Mouse (Mus musculus) liver, embryonic 12.5 days (tissue): ENCODE measurements around the gene Cdc42bpb. TPM values are rescaled to one million over a fixed set of nuclear protein-coding genes. Genes with fewer than 3 reads are reported as not detected.
A peak's percentile ranks its signal among the peaks of the same experiment; 100 is the strongest.

Experiments used
- ATAC-seq: fragments of 200-750 bp; cut with Nextera tagmentation; 2 replicates; pipeline ENCODE4 v1.8.0; 2017; ENCODE audit warnings: moderate number of reproducible peaks, mild to moderate bottlenecking, moderate library complexity
- H3K27ac ChIP-seq: fragments of 300-500 bp; sonication (generic); 2 replicates; pipeline ENCODE4 v1.5.1; 2016; ENCODE audit warnings: mild to moderate bottlenecking
- H3K27me3 ChIP-seq: fragments of 300-500 bp; sonication (generic); replicated peaks from 2 replicates; pipeline ENCODE4 v1.6.1; 2016; ENCODE audit warnings: mild to moderate bottlenecking, moderate library complexity
- H3K36me3 ChIP-seq: fragments of 300-500 bp; sonication (generic); 2 replicates; pipeline ENCODE4 v1.6.1; 2016; ENCODE audit warnings: mild to moderate bottlenecking, moderate library complexity
- H3K4me1 ChIP-seq: fragments of 300-500 bp; sonication (generic); 2 replicates; pipeline ENCODE4 v1.6.1; 2016
- H3K4me2 ChIP-seq: fragments of 300-500 bp; sonication (generic); 2 replicates; pipeline ENCODE4 v1.6.1; 2016; ENCODE audit warnings: mild to moderate bottlenecking, moderate library complexity
- H3K4me3 ChIP-seq: fragments of 300-500 bp; sonication (generic); 2 replicates; pipeline ENCODE4 v1.5.1; 2016; ENCODE audit warnings: mild to moderate bottlenecking, moderate library complexity
- H3K9ac ChIP-seq: fragments of 300-500 bp; sonication (generic); 2 replicates; pipeline ENCODE4 v1.6.1; 2016; ENCODE audit warnings: mild to moderate bottlenecking, moderate library complexity
- H3K9me3 ChIP-seq: fragments of 300-500 bp; sonication (generic); replicated peaks from 2 replicates; pipeline ENCODE4 v1.6.1; 2016; ENCODE audit warnings: mild to moderate bottlenecking, moderate library complexity
- WGBS: fragments of 180-500 bp; shearing (Covaris S2); methylation state at CpG from one replicate; pipeline ENCODE4 v1.1.7; 2016; ENCODE audit not compliant: insufficient replicate concordance; 5-methylcytosine and 5-hydroxymethylcytosine counted together
- polyA plus RNA-seq: library from polyadenylated mRNA; unstranded; fragments of >200 nt; fragmentation: Nextera tagmentation; extraction: Ambion mirVana; gene quantifications from 2 replicates; pipeline ENCODE4 v1.2.1, GENCODE M21; 2016

Gene Cdc42bpb
- 13.0 and 15.1 TPM in 2 replicates for polyA plus RNA-seq

- Histone ChIP-seq H3K9ac (peak within 1 kb of the TSS; percentile 73), H3K4me2 (peak within 1 kb of the TSS; percentile 93), H3K27ac (peak within 1 kb of the TSS; percentile 80), H3K36me3 (no peaks in the 10 kb centered on the region), H3K9me3 (no peaks in the 10 kb centered on the region), H3K4me3 (peak within 1 kb of the TSS; percentile 71), H3K27me3 (peaks cover 57% of the 10 kb centered on the region), H3K4me1 (peaks cover 55% of the 10 kb centered on the region)
- 1% methylated on average over 94 of the region's 94 CpGs for WGBS
- ATAC-seq, result peak; percentile 86
Measured at GRCm38 (mm10) chr12:111377376-111377973, at the start of gene Cdc42bpb. Gene Cdc42bpb (minus strand): TSS chr12:111377718.

GRCm38 (mm10) chr12:111425789-111426460 lies 48.4 kb upstream of the Cdc42bpb start:
- WGBS, result 19% methylated on average over 29 of the region's 29 CpGs
- peak; percentile 48; the same call in 1 of the 2 replicates for ATAC-seq

GRCm38 (mm10) chr12:111425258-111425657 lies 47.7 kb upstream of the Cdc42bpb start:
- H3K27ac ChIP-seq, result no peak overlapping the region
- no peak overlapping the region for H3K4me3 ChIP-seq
- H3K9ac ChIP-seq, result no peak overlapping the region
- ATAC-seq, result no peak
- peaks cover 59% of the 10 kb centered on the region for H3K4me1 ChIP-seq
- peaks cover 99% of the 10 kb centered on the region for H3K27me3 ChIP-seq
- no peaks in the 10 kb centered on the region for H3K36me3 ChIP-seq
- no peak overlapping the region for H3K4me2 ChIP-seq
- WGBS, result 3% methylated on average over 15 of the region's 15 CpGs
- no peaks in the 10 kb centered on the region for H3K9me3 ChIP-seq

More at GRCm38 (mm10) chr12:111425789-111426460, 48.4 kb upstream of the Cdc42bpb start:
- Histone ChIP-seq H3K27me3 (peaks cover 99% of the 10 kb centered on the region), H3K27ac (no peak overlapping the region), H3K4me1 (peaks cover 59% of the 10 kb centered on the region), H3K9me3 (no peaks in the 10 kb centered on the region), H3K9ac (no peak overlapping the region), H3K36me3 (no peaks in the 10 kb centered on the region), H3K4me2 (no peak overlapping the region), H3K4me3 (no peak overlapping the region)

GRCm38 (mm10) chr12:111424547-111424946 lies 47.0 kb upstream of the Cdc42bpb start:
- ATAC-seq, result no peak
- peaks cover 97% of the 10 kb centered on the region for H3K27me3 ChIP-seq
- no peak overlapping the region for H3K9ac ChIP-seq
- H3K9me3 ChIP-seq, result no peaks in the 10 kb centered on the region
- no peaks in the 10 kb centered on the region for H3K36me3 ChIP-seq
- H3K27ac ChIP-seq, result no peak overlapping the region
- no peak overlapping the region for H3K4me3 ChIP-seq
- peaks cover 59% of the 10 kb centered on the region for H3K4me1 ChIP-seq
- no peak overlapping the region for H3K4me2 ChIP-seq
- 41% methylated on average over 9 of the region's 9 CpGs for WGBS

- ATAC-seq, result no peak
- 18% methylated on average over 43 of the region's 43 CpGs for WGBS
- H3K4me2 ChIP-seq, result 0 out of 2 replicates have a peak overlapping the region, but pooled peaks have one; percentile 1
- H3K27ac ChIP-seq, result no peak overlapping the region
- no peaks in the 10 kb centered on the region for H3K36me3 ChIP-seq
- H3K9ac ChIP-seq, result no peak overlapping the region
- peaks cover 97% of the 10 kb centered on the region for H3K27me3 ChIP-seq
- H3K4me3 ChIP-seq, result no peak overlapping the region
- H3K9me3 ChIP-seq, result no peaks in the 10 kb centered on the region
- peaks cover 52% of the 10 kb centered on the region for H3K4me1 ChIP-seq
Measured at GRCm38 (mm10) chr12:111423570-111424129, 46.1 kb upstream of the Cdc42bpb start.

- WGBS, result 53% methylated on average over 5 of the region's 5 CpGs
- Histone ChIP-seq H3K4me2 (no peak overlapping the region), H3K4me3 (no peak overlapping the region), H3K27me3 (peaks cover 96% of the 10 kb centered on the region), H3K9me3 (no peaks in the 10 kb centered on the region), H3K27ac (no peak overlapping the region), H3K9ac (no peak overlapping the region), H3K36me3 (no peaks in the 10 kb centered on the region), H3K4me1 (peaks cover 44% of the 10 kb centered on the region)
- no peak for ATAC-seq
Measured at GRCm38 (mm10) chr12:111422852-111423251, 45.3 kb upstream of the Cdc42bpb start.

GRCm38 (mm10) chr12:111420946-111421709 lies 43.6 kb upstream of the Cdc42bpb start:
- 15% methylated on average over 7 of the region's 7 CpGs for WGBS
- Histone ChIP-seq H3K9ac (peak overlapping the region; percentile 6), H3K4me2 (peak overlapping the region; percentile 44), H3K27me3 (peaks cover 96% of the 10 kb centered on the region), H3K27ac (peak overlapping the region; percentile 53), H3K36me3 (no peaks in the 10 kb centered on the region), H3K4me1 (peaks cover 54% of the 10 kb centered on the region), H3K9me3 (no peaks in the 10 kb centered on the region), H3K4me3 (0 out of 2 replicates have a peak overlapping the region, but pooled peaks have one; percentile 8)
- peak; percentile 66 for ATAC-seq

- peaks cover 97% of the 10 kb centered on the region for H3K27me3 ChIP-seq
- no peaks in the 10 kb centered on the region for H3K36me3 ChIP-seq
- 0 out of 2 replicates have a peak overlapping the region, but pooled peaks have one; percentile 44 for H3K4me2 ChIP-seq
- no peaks in the 10 kb centered on the region for H3K9me3 ChIP-seq
- H3K27ac ChIP-seq, result no peak overlapping the region
- peaks cover 46% of the 10 kb centered on the region for H3K4me1 ChIP-seq
- no peak overlapping the region for H3K4me3 ChIP-seq
- no peak for ATAC-seq
- no peak overlapping the region for H3K9ac ChIP-seq
- WGBS, result 30% methylated on average over 5 of the region's 5 CpGs
Measured at GRCm38 (mm10) chr12:111419918-111420317, 42.4 kb upstream of the Cdc42bpb start.

- Histone ChIP-seq H3K27ac (peak within 1 kb of the TSS; percentile 55), H3K27me3 (peaks cover 78% of the 10 kb centered on the region), H3K36me3 (no peaks in the 10 kb centered on the region), H3K4me2 (peak within 1 kb of the TSS; percentile 61), H3K4me3 (peak within 1 kb of the TSS; percentile 40), H3K4me1 (peaks cover 57% of the 10 kb centered on the region), H3K9me3 (no peaks in the 10 kb centered on the region), H3K9ac (peak within 1 kb of the TSS; percentile 18)
- 4% methylated on average over 17 of the region's 17 CpGs for WGBS
- ATAC-seq, result peak; percentile 61
Measured at GRCm38 (mm10) chr12:111416921-111417779, 39.6 kb upstream of the Cdc42bpb start, which contains the start of gene Exoc3l4. Gene Exoc3l4 (plus strand): TSS chr12:111417017.

- H3K36me3 ChIP-seq, result no peaks in the 10 kb centered on the region
- peak overlapping the region; percentile 52 for H3K4me2 ChIP-seq
- WGBS, result 1% methylated on average over 21 of the region's 21 CpGs
- peaks cover 29% of the 10 kb centered on the region for H3K4me1 ChIP-seq
- ATAC-seq, result peak; percentile 71
- H3K4me3 ChIP-seq, result peak overlapping the region; percentile 21; the same call in 1 of the 2 replicates
- H3K9me3 ChIP-seq, result no peaks in the 10 kb centered on the region
- H3K9ac ChIP-seq, result no peak overlapping the region
- peaks cover 79% of the 10 kb centered on the region for H3K27me3 ChIP-seq
- H3K27ac ChIP-seq, result no peak overlapping the region
Measured at GRCm38 (mm10) chr12:111413300-111413699, 35.8 kb upstream of the Cdc42bpb start.
